Mouse (Mus musculus) A20 (cell line): Measurements from ENCODE around the gene Pcca.

Source experiments
- DNase-seq: peaks from one replicate; pipeline ENCODE4 v3.0.0-alpha.2; 2011; ENCODE audit warnings: low read depth, low spot score

The Pcca gene

GRCm38 (mm10) chr14:122885893-122886292 is 351.8 kb downstream of the Pcca start:
- DNase-seq: no peak

- no peak for DNase-seq
Measured at GRCm38 (mm10) chr14:122887278-122887677, 353.2 kb downstream of the Pcca start.

DNA sequence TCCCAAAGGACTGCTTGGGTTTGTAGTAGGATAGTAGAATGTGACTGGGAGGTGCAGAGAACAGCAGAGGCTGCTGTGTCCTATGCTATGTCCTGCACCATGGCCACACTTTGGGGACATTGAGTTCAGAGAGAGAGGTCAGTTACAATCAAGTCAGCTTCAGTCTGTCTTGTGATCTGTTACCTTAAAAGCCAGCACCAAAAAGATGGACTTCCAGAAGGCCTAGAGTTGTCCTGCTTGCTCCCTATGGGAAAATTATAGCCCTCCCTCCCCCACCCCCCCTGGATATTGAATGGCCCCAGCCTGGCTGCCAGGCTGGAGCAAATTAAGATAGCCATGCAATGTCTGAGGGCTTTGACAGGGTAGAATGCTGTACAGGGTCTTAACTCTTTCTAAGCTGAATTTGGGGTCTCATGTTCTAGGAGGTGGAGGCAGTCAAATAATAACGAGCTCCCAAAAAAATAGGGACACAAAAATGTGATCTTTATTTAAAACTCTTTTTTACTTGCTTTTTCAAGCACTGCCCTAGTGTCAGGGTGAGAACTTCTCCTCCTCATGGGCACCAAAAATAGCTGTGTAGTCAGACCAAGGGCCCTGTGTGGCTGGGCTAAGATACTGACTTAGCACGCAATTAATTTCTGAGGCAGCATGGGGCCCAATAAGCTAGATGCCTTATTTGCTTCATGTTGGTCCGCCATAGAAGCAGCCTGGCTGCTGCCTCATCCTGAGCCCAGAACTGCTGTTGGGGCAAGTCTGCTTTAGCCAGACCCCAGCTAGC is 353.8 kb downstream of the Pcca start:
- no peak for DNase-seq

DNA sequence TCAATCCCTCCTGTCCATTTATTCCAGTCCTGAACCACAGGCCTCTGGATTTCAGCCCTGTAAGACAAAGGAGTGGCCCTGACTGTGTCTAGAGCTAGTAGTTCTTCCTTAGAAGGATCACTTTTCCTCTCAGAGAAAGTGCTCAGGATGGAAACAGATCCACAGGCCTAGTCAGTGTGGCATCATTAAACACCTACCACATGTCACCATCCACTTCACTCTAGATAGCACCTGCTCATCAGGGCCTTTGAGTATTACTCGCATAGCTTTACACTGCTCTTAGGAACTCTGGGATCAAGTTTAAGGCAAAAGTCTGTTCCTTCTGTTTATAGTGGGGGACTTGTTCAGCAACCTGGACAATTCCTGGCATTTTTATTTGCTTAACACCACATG is 354.4 kb downstream of the Pcca start:
- DNase-seq: no peak

- DNase-seq: no peak
Measured at GRCm38 (mm10) chr14:122891470-122891968, 357.4 kb downstream of the Pcca start.

- no peak for DNase-seq
Measured at GRCm38 (mm10) chr14:122896106-122896505, 362.0 kb downstream of the Pcca start.

DNA sequence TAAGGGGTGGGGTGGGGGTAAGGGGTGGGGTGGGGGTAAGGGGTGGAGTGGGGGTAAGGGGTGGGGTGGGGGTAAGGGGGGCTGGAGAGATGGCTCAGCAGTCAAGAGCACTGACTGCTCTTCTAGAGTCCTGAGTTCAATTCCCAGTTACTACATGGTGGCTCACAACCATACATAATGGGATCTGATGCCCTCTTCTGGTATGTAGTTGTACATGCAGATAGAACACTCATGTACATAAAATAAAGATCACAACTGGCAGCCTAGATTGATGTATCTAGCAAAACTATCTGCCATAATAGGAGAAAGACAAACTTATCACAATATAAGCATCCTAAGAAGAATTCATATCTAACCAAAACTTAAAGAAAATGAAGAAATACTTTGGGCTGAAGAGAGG is 364.4 kb downstream of the Pcca start:
- no peak for DNase-seq

DNA sequence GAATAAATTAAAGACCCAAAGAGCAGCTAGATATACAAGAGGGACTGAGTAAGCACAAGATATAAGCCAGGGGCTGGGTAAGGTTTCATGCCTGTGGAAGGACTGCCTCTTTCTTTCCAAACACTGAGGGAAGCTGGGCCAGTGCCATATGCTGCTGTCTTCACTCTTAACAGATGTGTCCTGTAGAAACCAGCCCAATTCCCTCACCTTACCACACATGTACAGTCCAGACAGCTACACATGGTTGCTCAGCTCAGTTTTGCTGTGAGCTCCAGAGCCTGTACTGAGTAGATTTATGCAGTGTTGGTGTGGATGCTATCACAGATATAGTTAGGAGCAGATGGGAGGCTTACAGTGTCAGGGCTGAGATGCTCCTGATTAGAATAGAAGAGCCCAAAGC is 366.6 kb downstream of the Pcca start:
- no peak for DNase-seq

DNA sequence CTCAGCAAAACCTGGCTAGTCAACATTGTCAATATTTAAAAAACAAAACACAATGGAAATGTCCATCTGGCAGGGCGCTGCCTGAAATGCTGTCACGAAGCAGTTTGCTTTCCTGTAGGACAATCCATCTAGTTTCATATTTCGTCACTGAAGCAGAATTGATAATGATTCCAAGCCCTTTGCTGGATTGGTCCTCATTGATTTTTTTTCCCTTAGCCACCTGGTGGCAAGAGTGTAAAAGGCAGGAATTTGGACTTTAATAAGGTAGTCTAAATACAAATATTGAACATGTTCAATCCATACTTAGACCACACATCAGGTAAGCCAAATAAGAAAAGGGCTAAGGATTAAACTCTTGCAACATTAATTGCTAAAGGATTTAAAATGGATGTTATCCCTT is 367.1 kb downstream of the Pcca start:
- DNase-seq: no peak

GRCm38 (mm10) chr14:122901715-122902114 is 367.6 kb downstream of the Pcca start:
- no peak for DNase-seq

GRCm38 (mm10) chr14:122902136-122902535 is 368.0 kb downstream of the Pcca start:
- no peak for DNase-seq

DNA sequence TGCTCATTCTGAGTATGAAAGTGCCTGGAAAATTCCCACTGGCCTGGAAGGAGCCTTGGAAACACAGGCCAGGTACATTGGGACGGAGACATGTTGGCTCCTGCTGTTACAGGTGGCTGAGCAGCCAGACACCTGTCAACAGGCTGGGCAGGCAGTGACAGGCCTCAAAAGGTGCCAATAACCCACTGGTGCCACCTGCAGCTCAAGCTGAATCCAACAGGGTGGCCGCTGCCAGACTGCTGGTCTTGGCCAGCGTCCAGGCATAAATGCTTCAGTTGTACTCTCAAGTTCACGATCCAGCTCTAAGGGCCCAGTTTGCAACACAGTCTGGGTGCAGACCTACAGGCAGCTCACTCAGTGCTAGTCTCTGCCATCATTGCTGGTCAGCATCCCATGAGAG is 368.8 kb downstream of the Pcca start:
- DNase-seq: peak; percentile 26

GRCm38 (mm10) chr14:122903923-122904351 is 369.8 kb downstream of the Pcca start:
- DNase-seq: no peak

GRCm38 (mm10) chr14:122905007-122905406 is 370.9 kb downstream of the Pcca start:
- DNase-seq: no peak

- no peak for DNase-seq
Measured at GRCm38 (mm10) chr14:122908075-122908474, 374.0 kb downstream of the Pcca start.

DNA sequence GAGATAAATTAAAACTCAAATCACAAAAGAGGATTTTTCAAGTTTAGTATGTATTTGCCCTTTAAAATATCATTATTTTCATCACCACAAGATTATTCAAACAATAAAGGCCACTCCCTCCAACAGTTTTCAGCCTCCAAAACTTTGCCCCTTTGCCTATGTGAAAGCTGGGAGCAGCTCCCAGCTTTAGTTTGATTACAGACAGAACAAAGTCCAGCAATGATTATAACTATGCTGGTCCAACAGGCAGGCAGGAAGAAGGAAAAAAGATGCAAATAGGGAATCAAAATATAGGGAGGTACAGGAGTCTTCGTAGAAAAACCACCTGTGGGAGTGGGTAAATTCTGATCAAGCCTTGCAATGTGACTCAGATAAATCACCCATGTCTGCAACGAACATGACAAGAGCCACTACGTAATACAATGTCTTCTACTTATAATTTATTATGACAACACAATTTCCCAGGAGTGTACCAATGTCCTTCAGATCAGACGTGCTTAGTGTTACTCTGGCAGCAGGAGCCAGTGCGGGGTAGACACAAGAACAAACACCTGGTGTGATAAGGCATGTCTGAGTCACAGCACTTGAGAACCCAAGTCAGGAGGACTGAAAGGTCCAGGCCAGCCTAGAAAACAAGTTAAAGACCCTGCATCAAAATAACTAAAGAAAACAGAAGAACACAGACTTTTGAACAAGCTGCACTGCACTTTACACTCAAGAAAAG is 375.4 kb downstream of the Pcca start:
- no peak for DNase-seq

- no peak for DNase-seq
Measured at GRCm38 (mm10) chr14:122911265-122911664, 377.1 kb downstream of the Pcca start.

DNA sequence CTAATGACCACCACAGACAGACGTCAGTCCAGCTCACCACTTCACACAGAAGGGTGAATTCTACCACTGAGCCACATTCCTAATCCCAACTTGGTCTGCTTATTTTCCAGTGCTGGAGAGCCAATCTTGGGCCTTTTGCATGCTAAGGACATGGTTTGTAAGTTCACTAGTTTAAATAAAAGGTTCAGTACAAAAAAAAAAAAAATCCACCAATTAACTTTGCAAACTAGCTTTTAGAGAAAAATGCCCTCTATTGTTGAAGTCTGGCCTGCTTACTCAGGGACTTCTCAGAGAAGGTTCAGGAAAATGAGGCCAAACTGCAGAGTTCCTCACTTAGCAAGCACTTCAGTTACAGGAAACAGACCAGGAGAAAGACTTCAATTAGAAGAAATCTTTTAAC is 378.0 kb downstream of the Pcca start:
- DNase-seq: peak; percentile 58

GRCm38 (mm10) chr14:122912812-122913498 is 378.8 kb downstream of the Pcca start:
- peak; percentile 93 for DNase-seq

- no peak for DNase-seq
Measured at GRCm38 (mm10) chr14:122913657-122914056, 379.5 kb downstream of the Pcca start, which contains the start of gene Ggact. Gene Ggact, minus strand, starts transcription at chr14:122913757.

GRCm38 (mm10) chr14:122917676-122918075 is 383.6 kb downstream of the Pcca start:
- DNase-seq: peak; percentile 73

GRCm38 (mm10) chr14:122920011-122920410 is 385.9 kb downstream of the Pcca start:
- DNase-seq: no peak
